Mouse (Mus musculus) retina, embryonic 14.5 days (tissue): ENCODE results near the gene Traf1.

Experiments
- DNase-seq: peaks from one replicate; pipeline ENCODE4 v3.0.0-alpha.2; 2015; ENCODE audit warnings: low spot score

Traf1 gene

DNA sequence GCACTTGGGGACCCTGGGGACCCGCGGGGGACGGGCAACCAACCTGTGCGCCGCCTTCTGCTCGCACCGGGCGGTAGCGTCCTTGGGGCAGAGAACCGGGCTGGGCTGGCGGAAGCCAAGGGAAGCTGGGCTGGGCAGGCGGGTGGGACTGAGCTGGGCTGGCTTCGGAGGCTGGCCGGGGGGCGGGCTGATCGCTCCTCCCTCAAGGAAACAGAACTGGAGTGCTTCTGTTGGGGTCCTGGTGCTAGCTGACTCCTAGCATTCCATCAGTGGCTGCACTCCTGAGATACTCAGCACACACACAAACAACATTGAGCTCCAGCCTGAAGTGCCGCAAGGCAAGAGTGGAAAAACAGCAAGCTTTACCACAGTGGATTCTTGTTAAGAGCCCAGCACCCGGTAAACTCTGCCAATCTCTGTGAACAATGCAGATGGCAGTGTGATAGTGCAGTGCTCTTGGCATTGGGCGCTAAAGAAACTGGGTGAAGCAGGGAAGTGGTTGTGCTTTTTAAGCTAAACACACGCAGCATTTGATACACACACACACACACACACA, at the start of gene Traf1:
Gene Traf1 (minus strand): TSS at position 292 of the 556 bp plus-strand sequence.
- no peak for DNase-seq

DNA sequence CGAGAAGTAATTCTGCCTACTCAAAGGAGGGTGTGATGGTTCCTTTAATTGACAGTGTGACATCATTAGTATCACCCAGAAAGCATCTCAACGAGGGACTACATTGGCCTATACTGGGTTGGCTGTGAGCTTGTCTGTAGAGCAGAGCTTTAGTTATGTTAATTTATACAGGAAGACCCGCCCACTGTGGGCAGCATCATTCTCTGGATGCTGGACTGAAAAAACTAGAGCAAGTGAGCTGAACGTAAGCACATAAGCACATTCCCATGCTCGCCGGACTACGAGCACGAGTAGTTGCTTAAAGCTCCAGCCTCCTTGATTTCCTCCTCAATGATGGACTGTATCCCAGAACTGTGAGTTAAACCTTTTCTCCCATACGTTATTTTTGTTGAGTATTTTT, 37.4 kb upstream of the Traf1 start:
- DNase-seq, result no peak

- DNase-seq, result no peak
Measured at GRCm38 (mm10) chr2:34996506-34996905, 34.9 kb upstream of the Traf1 start.

DNA sequence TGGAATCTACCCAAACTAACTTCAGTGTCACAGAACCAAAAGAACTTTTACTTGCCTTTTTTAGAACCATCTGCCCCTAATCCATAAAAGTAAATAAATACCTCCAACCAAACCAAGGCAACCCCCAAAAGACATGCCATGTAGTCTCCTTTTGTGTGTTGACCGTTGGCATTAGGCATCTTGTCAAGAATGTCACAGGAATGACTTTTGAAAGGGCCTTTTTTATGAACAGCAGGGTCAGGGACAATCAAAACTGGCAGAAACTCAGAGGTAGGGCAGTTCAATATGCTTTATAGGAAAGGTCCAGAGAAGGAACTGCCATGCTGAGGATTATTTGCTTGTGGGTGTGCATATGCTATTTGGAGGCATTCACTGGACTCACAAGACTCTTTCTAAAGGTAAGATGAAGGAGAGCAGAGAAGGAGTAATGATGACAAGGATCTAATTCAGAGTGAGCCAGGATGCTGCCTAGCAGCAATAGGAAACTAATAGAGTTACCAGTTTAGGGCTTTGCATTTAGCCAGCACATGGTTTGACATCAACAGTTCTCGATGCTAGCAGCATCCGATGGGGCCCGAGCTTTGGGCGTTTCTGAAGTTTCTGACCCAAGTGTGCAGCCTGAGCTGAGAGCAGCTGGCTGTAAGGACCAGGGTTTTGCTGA, 32.3 kb upstream of the Traf1 start:
- no peak for DNase-seq

- peak; percentile 73 for DNase-seq
Measured at GRCm38 (mm10) chr2:34992729-34993695, 31.4 kb upstream of the Traf1 start.

DNA sequence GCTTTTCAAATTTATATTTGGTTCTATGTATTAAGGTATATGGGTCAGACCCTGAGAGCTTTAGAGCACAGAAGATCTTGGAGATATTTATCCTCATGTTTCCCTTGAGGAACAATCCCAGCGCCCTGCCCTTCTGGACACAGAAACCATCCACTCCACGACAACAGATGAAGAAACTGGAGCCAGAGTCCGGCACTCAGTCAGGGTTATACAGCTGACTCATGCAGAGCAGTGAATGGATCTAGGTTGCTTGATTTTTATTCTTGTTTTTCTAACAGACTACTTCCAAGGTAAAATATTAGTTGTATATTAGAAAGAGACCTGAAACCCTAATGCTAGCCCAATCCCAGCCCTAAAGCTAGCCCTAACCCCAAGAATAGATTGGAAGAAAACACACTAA, 30.4 kb upstream of the Traf1 start:
- DNase-seq, result no peak

DNA sequence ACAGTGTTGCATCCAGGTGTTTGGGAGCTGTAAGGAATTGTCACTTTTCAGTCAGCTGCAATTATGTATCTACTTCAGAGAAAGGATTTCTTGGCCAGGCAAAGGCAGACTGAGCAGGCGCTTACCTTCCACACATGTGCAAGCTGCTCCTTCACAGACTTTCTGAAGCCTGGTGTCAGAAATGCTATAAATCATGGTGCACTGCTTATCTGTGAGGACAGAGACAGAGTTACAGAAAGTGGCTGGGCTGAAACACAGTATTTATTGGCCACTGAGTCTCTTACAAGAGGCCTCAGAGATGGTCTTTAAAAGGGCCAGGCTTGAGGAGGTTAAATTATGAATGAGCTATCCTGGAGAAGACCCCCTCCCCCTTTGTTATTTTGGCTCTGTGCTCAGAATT, 28.2 kb upstream of the Traf1 start:
- no peak for DNase-seq

GRCm38 (mm10) chr2:34987595-34987994, 26.0 kb upstream of the Traf1 start:
- DNase-seq, result no peak

GRCm38 (mm10) chr2:34984885-34985284, 23.3 kb upstream of the Traf1 start:
- no peak for DNase-seq

GRCm38 (mm10) chr2:34982906-34983698, 21.5 kb upstream of the Traf1 start:
- DNase-seq, result no peak

DNA sequence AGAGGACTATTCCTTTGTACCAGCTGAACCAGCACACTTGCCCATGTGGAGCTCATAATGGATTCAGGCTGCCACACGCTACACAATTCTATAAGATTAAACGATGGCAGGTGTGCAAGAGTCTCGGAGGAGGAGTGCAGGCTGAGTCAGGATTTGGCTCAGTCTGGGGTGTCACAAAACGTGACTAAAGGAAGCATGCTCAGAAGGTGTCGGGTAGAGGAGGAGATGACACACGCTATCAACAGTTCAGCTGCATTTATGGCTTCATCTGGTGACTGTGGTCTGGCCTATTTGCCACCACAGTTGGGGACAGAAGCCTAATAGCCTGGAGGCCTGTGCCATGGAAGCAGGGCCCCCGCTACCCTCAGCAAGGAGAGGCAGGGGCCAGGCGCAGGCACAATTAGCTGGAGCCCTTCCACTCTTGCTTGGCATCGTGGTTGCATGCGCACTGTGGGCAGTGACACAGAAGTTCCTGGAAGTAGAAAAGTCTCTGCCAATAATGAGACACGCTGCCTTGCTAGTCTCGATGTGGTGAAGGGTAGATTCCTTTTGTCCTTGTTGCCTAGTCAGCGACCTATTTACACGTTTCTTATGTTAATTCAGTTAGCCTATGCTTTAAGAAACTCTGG, 20.6 kb upstream of the Traf1 start:
- DNase-seq, result no peak

- DNase-seq, result no peak
Measured at GRCm38 (mm10) chr2:34979459-34980011, 18.0 kb upstream of the Traf1 start.

DNA sequence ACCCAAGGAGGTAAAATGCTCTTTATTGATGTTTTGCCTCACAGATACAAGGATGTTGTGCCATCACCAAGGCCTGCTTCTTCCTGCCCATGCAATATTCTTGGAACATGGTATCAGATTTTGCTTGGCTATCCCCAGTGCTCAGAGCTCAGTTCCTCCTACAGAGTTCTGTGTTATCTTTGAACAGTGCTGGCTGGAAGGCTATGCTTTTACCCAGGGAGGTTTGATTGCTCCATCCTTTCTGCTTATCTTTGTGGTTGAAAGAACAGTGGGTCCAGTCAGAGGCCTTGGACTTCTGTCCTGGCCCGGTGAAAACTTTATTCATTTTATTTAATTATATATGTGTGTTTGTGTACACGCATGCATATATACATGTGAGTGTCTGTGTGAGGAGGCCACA, 16.7 kb upstream of the Traf1 start:
- no peak for DNase-seq

- no peak for DNase-seq
Measured at GRCm38 (mm10) chr2:34976945-34977658, 15.5 kb upstream of the Traf1 start.

GRCm38 (mm10) chr2:34976447-34976846, 14.9 kb upstream of the Traf1 start:
- no peak for DNase-seq

DNA sequence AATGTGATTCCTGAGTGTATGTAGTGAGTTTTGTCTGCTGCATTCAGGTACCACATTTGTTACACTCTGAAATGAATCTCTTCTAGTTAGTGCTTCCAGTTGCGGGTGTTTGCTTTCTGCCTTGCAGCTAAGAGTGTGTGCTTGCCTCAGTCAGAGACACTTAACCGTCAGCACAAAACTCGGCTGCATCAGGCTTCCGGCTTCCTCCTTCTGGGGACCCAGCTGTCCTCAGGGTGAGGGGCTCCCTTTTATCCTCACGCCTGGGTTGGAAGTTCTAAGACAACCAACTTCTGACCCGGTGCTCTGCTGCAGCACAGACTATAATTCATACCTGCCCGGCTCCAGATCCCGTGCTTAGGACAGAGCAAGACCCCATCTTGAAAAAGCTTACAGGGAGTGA, 11.5 kb upstream of the Traf1 start:
- DNase-seq, result no peak

DNA sequence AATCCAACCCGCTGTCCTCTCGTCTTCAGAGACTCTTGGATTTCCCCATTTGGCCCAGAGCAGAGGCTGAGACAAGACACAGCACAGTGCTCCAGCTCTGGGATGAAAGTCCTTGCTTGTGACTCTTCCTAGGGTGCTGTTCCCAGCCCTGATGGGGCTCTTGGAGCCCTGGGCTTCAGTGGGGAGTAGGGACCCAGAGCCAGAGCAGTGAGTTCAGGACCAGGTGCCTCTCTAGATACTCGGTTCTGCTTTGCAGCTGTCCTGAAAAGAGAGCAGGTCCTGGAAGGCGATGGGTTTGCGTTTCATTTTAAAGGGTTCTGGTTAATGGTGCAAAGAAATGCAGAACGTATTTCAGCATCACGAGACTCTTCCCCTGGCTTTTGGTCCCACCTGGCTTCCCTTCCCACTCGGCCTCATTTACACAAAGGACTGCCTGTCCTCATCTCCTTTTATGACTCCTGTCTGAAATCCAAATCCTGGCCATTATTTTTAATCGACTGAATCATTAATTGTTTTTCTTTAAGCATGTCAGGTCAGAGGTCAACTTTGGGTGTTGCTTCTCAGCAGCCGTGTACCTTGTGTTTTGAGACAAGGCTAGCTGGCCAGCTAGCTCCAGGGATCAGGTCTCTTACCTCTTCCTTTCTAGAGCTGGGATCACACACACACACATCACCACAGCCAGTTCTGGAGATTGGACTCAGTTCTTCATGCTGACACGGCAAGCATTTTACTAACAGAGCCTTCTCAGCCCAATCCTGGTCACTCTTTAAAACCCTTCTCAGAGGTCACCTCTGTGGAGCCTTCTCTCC, 9.7 kb upstream of the Traf1 start:
- no peak for DNase-seq

GRCm38 (mm10) chr2:34970092-34970750, 8.6 kb upstream of the Traf1 start:
- DNase-seq, result peak; percentile 88

GRCm38 (mm10) chr2:34969166-34969565, 7.6 kb upstream of the Traf1 start:
- no peak for DNase-seq
